Mouse (Mus musculus) thymus, adult 2 months (tissue): Measurements from ENCODE around the gene Hacl1.

Experiments used
- CTCF ChIP-seq: fragments of 200-500 bp; IDR thresholded peaks from 2 replicates; pipeline ENCODE4 v1.5.1; 2012; ENCODE audit warnings: mild to moderate bottlenecking, control low read depth, low read length, moderate library complexity, borderline replicate concordance; ENCODE audit not compliant: control insufficient read depth, poor library complexity, insufficient read depth; ENCODE audit errors: extremely low read depth
- POLR2A ChIP-seq: fragments of 200-500 bp; IDR thresholded peaks from 2 replicates; pipeline ENCODE4 v1.6.1; 2012; ENCODE audit warnings: mild to moderate bottlenecking, low read length, control low read depth, moderate library complexity; ENCODE audit not compliant: control insufficient read depth, poor library complexity, insufficient read depth; ENCODE audit errors: extremely low read depth

GRCm38 (mm10) chr14:31664903-31665565 lies 23.9 kb upstream of the Hacl1 start:
- TF ChIP-seq POLR2A (no peak), CTCF (no peak)
